Mouse (Mus musculus) limb, embryonic 13.5 days (tissue): ENCODE measurements around the gene Vav3. TPM values are rescaled to one million over a fixed set of nuclear protein-coding genes. Genes with fewer than 3 reads are reported as not detected.
A peak's percentile ranks its signal among the peaks of the same experiment; 100 is the strongest.

ENCODE experiments used
- ATAC-seq: fragments of 200-750 bp; cut with Nextera tagmentation; 2 replicates; pipeline ENCODE4 v1.8.0; 2017; ENCODE audit warnings: low read depth, moderate number of reproducible peaks, moderate TSS enrichment; ENCODE audit not compliant: low FRiP score
- H3K27ac ChIP-seq: fragments of 300-500 bp; sonication (generic); 2 replicates; pipeline ENCODE4 v1.5.1; 2015; ENCODE audit warnings: inconsistent platforms, mild to moderate bottlenecking, moderate library complexity
- H3K27me3 ChIP-seq: fragments of 300-500 bp; sonication (generic); 2 replicates; pipeline ENCODE4 v1.6.1; 2015; ENCODE audit warnings: mild to moderate bottlenecking, inconsistent platforms
- H3K36me3 ChIP-seq: fragments of 300-500 bp; sonication (generic); 2 replicates; pipeline ENCODE4 v1.6.1; 2015; ENCODE audit warnings: inconsistent platforms, mild to moderate bottlenecking, moderate library complexity
- H3K4me1 ChIP-seq: fragments of 300-500 bp; sonication (generic); 2 replicates; pipeline ENCODE4 v1.6.1; 2015; ENCODE audit warnings: inconsistent platforms
- H3K4me2 ChIP-seq: fragments of 300-500 bp; sonication (generic); replicated peaks from 2 replicates; pipeline ENCODE4 v1.6.1; 2015; ENCODE audit warnings: inconsistent platforms, mild to moderate bottlenecking, moderate library complexity
- H3K4me3 ChIP-seq: fragments of 300-500 bp; sonication (generic); 2 replicates; pipeline ENCODE4 v1.5.1; 2015; ENCODE audit warnings: moderate library complexity, mild to moderate bottlenecking, inconsistent platforms
- H3K9ac ChIP-seq: fragments of 300-500 bp; sonication (generic); 2 replicates; pipeline ENCODE4 v1.6.1; 2015; ENCODE audit warnings: mild to moderate bottlenecking, inconsistent platforms
- H3K9me3 ChIP-seq: fragments of 300-500 bp; sonication (generic); 2 replicates; pipeline ENCODE4 v1.6.1; 2016; ENCODE audit warnings: inconsistent platforms
- WGBS: fragments of 180-500 bp; shearing (Covaris S2); methylation state at CpG from one replicate; pipeline ENCODE4 v1.1.7; 2015; 5-methylcytosine and 5-hydroxymethylcytosine counted together
- polyA plus RNA-seq: library from polyadenylated mRNA; unstranded; fragments of >200 nt; fragmentation: Nextera tagmentation; extraction: Ambion mirVana; gene quantifications from 2 replicates; pipeline ENCODE4 v1.2.1, GENCODE M21; 2015

Gene Vav3
- polyA plus RNA-seq, 1 experiment from 2014 or later, result 11.6 TPM

DNA sequence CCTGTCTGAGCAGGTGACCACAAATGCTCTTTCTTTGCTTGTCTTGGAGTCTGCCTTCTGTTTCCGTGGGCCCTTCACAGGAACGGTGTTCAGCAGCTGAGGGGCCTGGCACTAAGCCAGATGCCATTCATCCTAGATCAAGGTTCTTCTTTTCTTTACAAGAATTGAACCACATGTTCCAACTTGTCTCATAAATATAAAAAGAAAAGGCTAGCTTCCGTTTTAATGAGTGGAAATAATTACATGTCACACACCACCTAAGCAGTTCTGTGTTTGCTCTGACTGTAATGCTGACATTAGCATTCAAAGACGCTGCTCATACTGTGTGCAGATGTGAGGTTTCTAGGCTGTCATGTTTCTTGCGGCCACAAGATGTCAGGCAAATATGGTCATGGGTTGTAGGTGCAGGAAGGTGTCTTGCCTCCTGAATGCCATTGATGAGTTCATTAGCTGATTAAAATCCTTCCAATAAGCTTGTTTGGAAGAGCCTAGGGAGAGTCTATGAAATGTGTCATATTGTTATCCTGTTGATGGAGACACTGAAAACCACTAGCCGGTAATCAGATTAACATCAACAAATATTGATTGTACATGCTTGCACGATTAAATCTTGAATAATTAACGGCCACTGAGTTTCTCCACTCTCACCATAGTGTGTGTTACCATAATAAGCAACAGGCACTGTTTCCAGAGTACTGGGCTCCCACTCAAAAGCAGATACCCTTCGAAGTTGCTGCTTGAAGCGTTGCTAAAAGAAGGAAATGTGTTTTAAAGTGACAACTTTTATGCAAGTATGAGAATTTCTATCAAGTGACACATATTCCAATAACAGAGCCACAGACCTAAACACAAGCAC is 392.1 kb downstream of the Vav3 start:
- H3K27me3 ChIP-seq, result peaks cover 7% of the 10 kb centered on the region
- no peaks in the 10 kb centered on the region for H3K36me3 ChIP-seq
- 42% methylated on average over 10 of the region's 10 CpGs for WGBS
- no peak overlapping the region for H3K4me2 ChIP-seq
- peak; percentile 92 for ATAC-seq
- H3K9me3 ChIP-seq, result no peaks in the 10 kb centered on the region
- H3K27ac ChIP-seq, result no peak overlapping the region
- peaks cover 14% of the 10 kb centered on the region; the same call in 1 of the 2 replicates for H3K4me1 ChIP-seq
- H3K4me3 ChIP-seq, result no peak overlapping the region
- H3K9ac ChIP-seq, result no peak overlapping the region

Other genes with a start within 250 kb of the Vav3 start
- gene Slc25a24, start 217.5 kb upstream of the Vav3 start, polyA plus RNA-seq, result 45.0 and 51.0 TPM in 2 replicates